Mouse (Mus musculus) liver, embryonic 14.5 days (tissue): Measurements from ENCODE around the gene Adcy6. TPM values are rescaled to one million over a fixed set of nuclear protein-coding genes. Genes with fewer than 3 reads are reported as not detected.

Experiments used
- ATAC-seq: fragments of 200-750 bp; cut with Nextera tagmentation; 2 replicates; pipeline ENCODE4 v1.8.0; 2017; ENCODE audit warnings: moderate number of reproducible peaks, mild to moderate bottlenecking, moderate library complexity; ENCODE audit not compliant: insufficient read depth
- DNase-seq, 3 experiments: peaks; one replicate each; pipeline ENCODE4 v3.0.0-alpha.2; 2012 to 2013; ENCODE audit warnings: low read depth in 3 of 3, low spot score in 3 of 3
- H3K27ac ChIP-seq: fragments of 300-500 bp; sonication (generic); 2 replicates; pipeline ENCODE4 v1.5.1; 2014; ENCODE audit warnings: moderate library complexity, mild to moderate bottlenecking, control low read depth, inconsistent platforms
- H3K27me3 ChIP-seq: fragments of 300-500 bp; sonication (generic); 2 replicates; pipeline ENCODE4 v1.6.1; 2014; ENCODE audit warnings: mild to moderate bottlenecking, low read length, moderate library complexity; ENCODE audit not compliant: control insufficient read depth, insufficient read depth
- H3K36me3 ChIP-seq: fragments of 300-500 bp; sonication (generic); replicated peaks from 2 replicates; pipeline ENCODE4 v1.6.1; 2014; ENCODE audit warnings: low read depth; ENCODE audit not compliant: control insufficient read depth, insufficient read depth
- H3K4me1 ChIP-seq, 2 experiments: fragments of 200-500 bp in 1 of 2; fragments of 300-500 bp in 1 of 2; sonication (generic) in 1 of 2; replicated peaks; 2 replicates each; pipeline ENCODE4 v1.6.1; 2012 to 2014; ENCODE audit warnings: antibody characterized with exemption in 1 of 2, inconsistent platforms in 1 of 2, low read length in 1 of 2; ENCODE audit not compliant: control insufficient read depth in 2 of 2, insufficient read depth in 2 of 2
- H3K4me2 ChIP-seq: fragments of 300-500 bp; sonication (generic); 2 replicates; pipeline ENCODE4 v1.6.1; 2014; ENCODE audit warnings: low read depth, mild to moderate bottlenecking, control low read depth, moderate library complexity
- H3K4me3 ChIP-seq, 2 experiments: fragments of 200-500 bp in 1 of 2; fragments of 300-500 bp in 1 of 2; sonication (generic) in 1 of 2; 2 replicates each; pipeline ENCODE4 v1.5.1; 2012 to 2014; ENCODE audit warnings: low read depth in 2 of 2, low read length in 2 of 2, mild to moderate bottlenecking in 2 of 2, control low read depth in 1 of 2, inconsistent platforms in 1 of 2, moderate library complexity in 1 of 2; ENCODE audit not compliant: insufficient read depth in 1 of 2
- H3K9ac ChIP-seq: fragments of 300-500 bp; sonication (generic); replicated peaks from 2 replicates; pipeline ENCODE4 v1.6.1; 2014; ENCODE audit warnings: mild to moderate bottlenecking, control low read depth, moderate library complexity
- H3K9me3 ChIP-seq: fragments of 300-500 bp; sonication (generic); 2 replicates; pipeline ENCODE4 v1.6.1; 2016; ENCODE audit warnings: low read length, mixed read lengths; ENCODE audit not compliant: control insufficient read depth
- CTCF ChIP-seq: IDR thresholded peaks from 2 replicates; pipeline ENCODE4 v1.5.1; 2016; ENCODE audit warnings: antibody characterized with exemption, low read depth, control low read depth
- EP300 ChIP-seq: IDR thresholded peaks from 2 replicates; pipeline ENCODE4 v1.6.1; 2016; ENCODE audit warnings: antibody characterized with exemption, low read depth
- WGBS: fragments of 180-500 bp; shearing (Covaris S2); extraction: QIAGEN DNeasy Blood & Tissue Kit; methylation state at CpG from one replicate; pipeline ENCODE4 v1.1.7; 2014; ENCODE audit not compliant: insufficient replicate concordance; 5-methylcytosine and 5-hydroxymethylcytosine counted together
- polyA plus RNA-seq, 2 experiments: library from polyadenylated mRNA; depleted of rRNA in 1 of 2; stranded (reverse) in 1 of 2; unstranded in 1 of 2; fragments of >200 nt; fragmentation: Nextera tagmentation in 1 of 2; extraction: Ambion mirVana in 1 of 2; gene quantifications; 2 replicates each; pipeline versions ENCODE4 v1.2.1 to v1.2.3; 2012 to 2014

Gene Adcy6
- polyA plus RNA-seq (2012; rRNA removed) (11.3 and 13.1 TPM in 2 replicates), polyA plus RNA-seq (2014; fragmentation: Nextera tagmentation; extraction: Ambion mirVana) (4.2 and 5.7 TPM in 2 replicates)

- Histone ChIP-seq H3K36me3 (no peaks in the 10 kb centered on the region), H3K27me3 (no peaks in the 10 kb centered on the region), H3K9ac (peak within 1 kb of the TSS; percentile 88), H3K4me3 (peak within 1 kb of the TSS; percentile 68 to 82), H3K27ac (peak within 1 kb of the TSS; percentile 100), H3K4me1 (peaks cover 38 to 42% of the 10 kb centered on the region in 2 experiments), H3K4me2 (peak within 1 kb of the TSS; percentile 94), H3K9me3 (no peaks in the 10 kb centered on the region)
- TF ChIP-seq CTCF (no peak), EP300 (no peak)
- no peak for DNase-seq
- WGBS: under 1% methylated on average over 72 of the region's 75 CpGs
- ATAC-seq: peak; percentile 36
Measured at GRCm38 (mm10) chr15:98609331-98610130, at the start of gene Adcy6. Gene Adcy6, minus strand, starts transcription at chr15:98610076.

GRCm38 (mm10) chr15:98656982-98657751 lies 47.3 kb upstream of the Adcy6 start:
- DNase-seq: no peak
- ATAC-seq: no peak
- H3K36me3 ChIP-seq: peaks cover 67% of the 10 kb centered on the region
- H3K27me3 ChIP-seq: no peaks in the 10 kb centered on the region
- whole genome bisulfite sequencing: 81% methylated on average over 15 of the region's 15 CpGs
- H3K4me1 ChIP-seq: peaks cover 0 to 4% of the 10 kb centered on the region in 2 experiments; a peak in 1 of 4 replicates
- no peak overlapping the region for H3K4me3 ChIP-seq
- TF ChIP-seq EP300: no peak
- TF ChIP-seq CTCF: peak; percentile 42
- H3K27ac ChIP-seq: no peak overlapping the region
- no peaks in the 10 kb centered on the region for H3K9me3 ChIP-seq
- no peak overlapping the region for H3K4me2 ChIP-seq
- no peak overlapping the region for H3K9ac ChIP-seq

- no peak overlapping the region for H3K4me2 ChIP-seq
- TF ChIP-seq EP300 (no peak), CTCF (0 out of 2 replicates have a peak, but pooled peaks have one; percentile 10)
- H3K4me1 ChIP-seq: no peaks in the 10 kb centered on the region
- H3K27me3 ChIP-seq: no peaks in the 10 kb centered on the region
- WGBS: 87% methylated on average over 8 of the region's 8 CpGs
- peaks cover 88% of the 10 kb centered on the region for H3K36me3 ChIP-seq
- DNase-seq: no peak
- no peak overlapping the region for H3K9ac ChIP-seq
- ATAC-seq: no peak
- no peaks in the 10 kb centered on the region for H3K9me3 ChIP-seq
- H3K4me3 ChIP-seq: no peak overlapping the region
- H3K27ac ChIP-seq: no peak overlapping the region
Measured at GRCm38 (mm10) chr15:98652174-98652573, 42.3 kb upstream of the Adcy6 start.

GRCm38 (mm10) chr15:98651431-98651830 lies 41.6 kb upstream of the Adcy6 start:
- Histone ChIP-seq H3K4me1 (no peaks in the 10 kb centered on the region), H3K27me3 (no peaks in the 10 kb centered on the region), H3K4me2 (no peak overlapping the region), H3K36me3 (peaks cover 86% of the 10 kb centered on the region), H3K4me3 (no peak overlapping the region), H3K9ac (no peak overlapping the region), H3K9me3 (no peaks in the 10 kb centered on the region), H3K27ac (no peak overlapping the region)
- WGBS: 90% methylated on average over 15 of the region's 15 CpGs
- DNase-seq (no peak), ATAC-seq (no peak)
- TF ChIP-seq EP300 (no peak), CTCF (no peak)

GRCm38 (mm10) chr15:98648071-98648470 lies 38.2 kb upstream of the Adcy6 start:
- 84% methylated on average over 3 of the region's 3 CpGs for WGBS
- DNase-seq (no peak), ATAC-seq (no peak)
- TF ChIP-seq EP300 (no peak), CTCF (no peak)
- H3K4me3 ChIP-seq: no peak overlapping the region
- H3K4me2 ChIP-seq: no peak overlapping the region
- peaks cover 70% of the 10 kb centered on the region for H3K36me3 ChIP-seq
- H3K9ac ChIP-seq: no peak overlapping the region
- no peaks in the 10 kb centered on the region for H3K4me1 ChIP-seq
- no peak overlapping the region for H3K27ac ChIP-seq
- H3K27me3 ChIP-seq: no peaks in the 10 kb centered on the region
- H3K9me3 ChIP-seq: no peaks in the 10 kb centered on the region
